Mouse (Mus musculus): ENCODE data around the gene Rp9. TPM values are rescaled to one million over a fixed set of nuclear protein-coding genes. Genes with fewer than 3 reads are reported as not detected.

Rp9 gene
- polyA plus RNA-seq, 1 experiment from 2014 or later: 30.3 TPM

DNA sequence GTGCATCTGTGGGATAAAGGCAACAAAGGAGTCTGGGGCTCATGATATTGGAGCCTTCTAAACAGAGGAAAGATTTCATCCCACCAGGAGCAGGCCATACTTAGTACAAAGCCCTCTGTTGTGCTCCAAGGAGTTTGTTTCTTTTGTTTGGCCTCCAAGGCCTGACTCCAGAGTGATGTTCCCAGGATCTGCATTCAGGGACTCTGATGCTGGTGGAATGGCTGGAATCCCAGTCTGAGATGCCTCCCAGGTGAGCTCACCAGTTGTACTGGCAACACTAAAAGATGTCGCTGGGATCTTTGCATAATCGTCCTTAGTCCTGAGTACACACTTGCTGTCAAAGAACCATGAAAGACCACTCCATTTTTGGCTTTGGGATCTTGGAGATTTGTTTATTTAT, 35.4 kb downstream of the Rp9 start:
- Histone ChIP-seq H3K4me3 (replicated peaks) (no peak overlapping the region), H3K4me1 (replicated peaks) (peaks cover 14% of the 10 kb centered on the region), H3K9me3 (replicated peaks) (no peaks in the 10 kb centered on the region), H3K4me2 (no peak overlapping the region), H3K27ac (replicated peaks) (no peak overlapping the region), H3K36me3 (replicated peaks) (no peaks in the 10 kb centered on the region), H3K9ac (no peak overlapping the region), H3K27me3 (no peaks in the 10 kb centered on the region)
- 59% methylated on average over 2 of the region's 2 CpGs for WGBS (ENCODE audit: insufficient replicate concordance)
- ATAC-seq (ENCODE audit: insufficient read depth): no peak

DNA sequence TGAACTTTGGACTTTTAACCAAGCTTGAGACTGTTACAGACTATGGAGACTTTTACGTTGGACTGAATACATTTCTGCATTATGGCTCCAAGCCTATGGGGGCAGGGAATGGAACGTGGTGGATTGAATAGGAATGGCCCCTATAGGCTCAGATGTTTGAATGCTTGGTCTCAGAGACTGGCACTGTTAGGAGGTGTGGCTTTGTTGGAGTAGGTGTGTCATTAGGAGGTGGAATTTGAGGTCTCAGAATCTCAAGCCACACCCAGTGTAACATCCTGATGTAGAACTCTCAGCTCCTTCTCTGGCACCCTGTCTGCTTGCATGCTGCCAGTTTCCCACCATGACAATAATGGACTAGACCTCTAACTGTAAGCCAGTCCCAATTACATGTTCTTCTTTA, 36.3 kb downstream of the Rp9 start:
- no peak overlapping the region for H3K4me3 ChIP-seq (replicated peaks)
- peaks cover 23% of the 10 kb centered on the region for H3K4me1 ChIP-seq (replicated peaks)
- H3K9me3 ChIP-seq (replicated peaks): no peaks in the 10 kb centered on the region
- H3K4me2 ChIP-seq: no peak overlapping the region
- WGBS (ENCODE audit: insufficient replicate concordance): 60% methylated on average over 2 of the region's 2 CpGs
- no peak overlapping the region for H3K9ac ChIP-seq
- no peak overlapping the region for H3K27ac ChIP-seq (replicated peaks)
- ATAC-seq (ENCODE audit: insufficient read depth): no peak
- H3K27me3 ChIP-seq: no peaks in the 10 kb centered on the region
- no peaks in the 10 kb centered on the region for H3K36me3 ChIP-seq (replicated peaks)

DNA sequence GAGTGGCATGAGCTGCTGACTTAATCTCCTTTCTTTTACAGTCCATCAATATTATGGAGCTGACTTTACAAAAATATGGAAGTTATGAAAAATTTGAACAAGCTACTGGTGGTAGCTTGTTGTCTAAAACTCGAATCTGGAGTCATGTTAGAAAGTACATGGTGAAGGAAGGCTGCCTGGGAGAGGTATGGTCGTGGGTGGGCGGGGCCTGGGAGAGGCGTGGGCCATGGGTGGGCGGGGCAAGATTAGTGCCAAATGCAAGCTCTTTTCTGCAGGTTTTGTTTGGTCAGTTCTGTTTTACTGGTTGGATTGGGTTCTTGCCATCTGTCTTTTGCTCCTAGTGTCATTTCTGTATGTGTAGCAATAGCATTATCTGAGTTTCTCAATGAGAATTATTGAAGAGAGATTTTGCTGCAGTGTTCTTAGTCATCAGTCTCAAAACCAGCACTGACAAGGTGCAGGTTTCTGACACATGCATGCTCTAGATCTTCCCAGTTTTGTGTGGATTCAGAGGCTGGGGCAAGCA, 39.2 kb downstream of the Rp9 start:
- Histone ChIP-seq H3K36me3 (replicated peaks) (no peaks in the 10 kb centered on the region), H3K4me3 (replicated peaks) (no peak overlapping the region), H3K27ac (replicated peaks) (no peak overlapping the region), H3K9ac (no peak overlapping the region), H3K4me1 (replicated peaks) (peaks cover 24% of the 10 kb centered on the region), H3K9me3 (replicated peaks) (no peaks in the 10 kb centered on the region), H3K27me3 (no peaks in the 10 kb centered on the region), H3K4me2 (peak overlapping the region; percentile 36)
- no peak for ATAC-seq (ENCODE audit: insufficient read depth)
- 13% methylated on average over 5 of the region's 5 CpGs for WGBS (ENCODE audit: insufficient replicate concordance)

DNA sequence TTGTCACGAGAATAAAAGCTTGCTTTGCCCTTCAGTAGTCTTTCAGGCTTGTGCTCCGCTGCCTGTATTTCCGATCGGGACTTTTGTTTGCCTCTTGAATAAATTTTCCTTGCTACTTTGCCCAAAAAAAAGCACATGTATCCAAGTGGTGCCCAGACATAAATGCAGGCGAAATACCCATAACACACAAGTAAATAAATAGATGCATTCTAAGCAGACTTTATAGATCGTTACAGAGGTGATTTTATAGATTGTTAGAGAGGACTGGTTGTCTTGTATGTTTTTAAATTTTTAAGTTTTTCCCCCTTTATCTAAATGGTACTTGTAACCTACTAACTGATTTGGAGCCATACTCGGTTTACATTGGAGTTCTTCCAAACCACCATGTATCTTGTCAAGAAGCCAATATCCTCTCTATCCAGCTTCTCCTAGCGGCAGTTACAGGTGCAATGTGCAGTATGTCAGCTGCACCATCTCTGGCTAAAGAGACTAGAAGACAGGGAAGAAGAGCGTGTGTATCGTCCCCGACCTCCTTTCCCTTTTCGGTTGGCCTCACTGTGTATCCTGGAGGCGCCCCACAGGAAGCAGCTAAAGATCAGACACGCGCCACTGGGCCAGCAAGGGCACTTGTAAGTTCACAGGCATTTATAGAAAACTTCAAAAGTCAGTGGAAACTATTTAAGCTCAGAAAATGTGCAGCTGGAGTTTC, 39.9 kb downstream of the Rp9 start:
- H3K4me1 ChIP-seq (replicated peaks): peaks cover 27% of the 10 kb centered on the region
- no peak for ATAC-seq (ENCODE audit: insufficient read depth)
- H3K9ac ChIP-seq: no peak overlapping the region
- no peaks in the 10 kb centered on the region for H3K36me3 ChIP-seq (replicated peaks)
- H3K27me3 ChIP-seq: no peaks in the 10 kb centered on the region
- H3K4me3 ChIP-seq (replicated peaks): no peak overlapping the region
- WGBS (ENCODE audit: insufficient replicate concordance): 40% methylated on average over 15 of the region's 15 CpGs
- no peaks in the 10 kb centered on the region for H3K9me3 ChIP-seq (replicated peaks)
- peak overlapping the region; percentile 36 for H3K4me2 ChIP-seq
- H3K27ac ChIP-seq (replicated peaks): no peak overlapping the region

DNA sequence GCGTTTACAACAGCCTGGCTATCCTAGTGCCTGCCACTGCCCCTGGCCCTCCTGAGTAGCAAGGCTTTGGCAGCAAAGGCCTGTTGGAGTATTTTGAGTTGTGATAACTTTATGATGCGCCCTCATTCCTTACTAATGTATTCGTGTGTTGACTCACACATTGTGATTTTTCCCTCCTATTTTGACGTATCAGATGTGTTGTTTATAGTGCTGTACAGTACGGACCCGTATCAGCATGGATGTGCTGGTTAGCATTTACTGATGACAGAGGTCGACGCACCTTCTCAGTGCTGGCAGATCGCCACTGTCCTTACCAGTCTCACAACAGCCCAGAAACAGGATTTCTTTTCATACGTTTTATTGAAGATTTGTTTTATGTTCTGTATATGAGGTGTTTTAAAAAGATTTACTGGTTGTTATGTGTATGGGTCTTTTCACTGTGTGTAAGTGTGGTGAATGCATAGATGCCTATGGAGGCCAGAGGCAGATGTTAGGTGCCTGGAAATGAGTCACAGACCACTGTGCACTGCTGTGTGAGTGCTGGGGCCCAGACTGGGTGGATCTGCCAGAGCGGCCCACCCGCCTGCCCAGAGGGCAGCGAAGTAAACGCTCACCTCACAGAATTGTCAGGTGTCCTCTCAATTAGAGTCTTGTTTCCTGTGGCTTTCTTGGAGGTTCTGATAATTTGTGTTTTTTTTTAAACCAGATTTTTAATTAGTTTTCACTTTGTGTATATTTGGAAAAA, 40.7 kb downstream of the Rp9 start:
- Histone ChIP-seq H3K27me3 (no peaks in the 10 kb centered on the region), H3K9ac (no peak overlapping the region), H3K27ac (replicated peaks) (no peak overlapping the region), H3K4me3 (replicated peaks) (no peak overlapping the region), H3K4me1 (replicated peaks) (peaks cover 32% of the 10 kb centered on the region), H3K36me3 (replicated peaks) (no peaks in the 10 kb centered on the region), H3K9me3 (replicated peaks) (no peaks in the 10 kb centered on the region), H3K4me2 (no peak overlapping the region)
- ATAC-seq (ENCODE audit: insufficient read depth): no peak
- 67% methylated on average over 14 of the region's 14 CpGs for WGBS (ENCODE audit: insufficient replicate concordance)

DNA sequence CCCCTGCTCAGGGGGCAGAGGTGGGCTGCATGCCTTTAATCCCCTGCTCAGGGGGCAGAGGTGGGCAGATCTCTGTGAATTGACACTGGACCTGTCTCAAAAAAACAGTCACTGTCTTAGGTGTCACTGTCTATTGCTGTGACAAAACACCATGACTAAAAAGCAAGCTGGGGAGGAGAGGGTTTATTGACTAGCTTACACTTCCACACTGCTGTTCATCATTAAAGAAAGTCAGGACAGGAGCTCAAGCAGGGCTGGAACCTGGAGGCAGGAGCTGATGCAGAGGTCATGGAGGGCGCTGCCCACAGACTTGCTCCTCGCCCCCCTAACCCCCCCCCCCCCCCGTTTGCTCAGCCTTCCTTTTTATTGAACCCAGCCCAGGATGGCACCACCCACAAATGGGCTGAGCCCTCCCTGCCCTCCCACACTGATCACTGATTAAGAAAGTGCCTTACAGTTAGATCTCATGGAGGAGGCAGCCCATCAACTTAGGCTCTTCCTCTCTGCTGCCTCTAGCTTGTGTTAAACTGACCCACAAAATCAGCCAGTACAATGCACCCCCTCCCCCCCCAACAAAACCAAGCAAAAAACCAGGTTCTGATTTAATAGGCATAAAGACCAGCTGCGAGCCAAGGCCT, 41.4 kb downstream of the Rp9 start:
- H3K9ac ChIP-seq: no peak overlapping the region
- peaks cover 32% of the 10 kb centered on the region for H3K4me1 ChIP-seq (replicated peaks)
- 28% methylated on average over 2 of the region's 4 CpGs for WGBS (ENCODE audit: insufficient replicate concordance)
- no peaks in the 10 kb centered on the region for H3K27me3 ChIP-seq
- H3K4me2 ChIP-seq: no peak overlapping the region; the same call in 1 of the 2 replicates
- H3K9me3 ChIP-seq (replicated peaks): no peaks in the 10 kb centered on the region
- ATAC-seq (ENCODE audit: insufficient read depth): 0 out of 2 replicates have a peak, but pooled peaks have one; percentile 37
- H3K4me3 ChIP-seq (replicated peaks): no peak overlapping the region
- no peaks in the 10 kb centered on the region for H3K36me3 ChIP-seq (replicated peaks)
- H3K27ac ChIP-seq (replicated peaks): no peak overlapping the region

DNA sequence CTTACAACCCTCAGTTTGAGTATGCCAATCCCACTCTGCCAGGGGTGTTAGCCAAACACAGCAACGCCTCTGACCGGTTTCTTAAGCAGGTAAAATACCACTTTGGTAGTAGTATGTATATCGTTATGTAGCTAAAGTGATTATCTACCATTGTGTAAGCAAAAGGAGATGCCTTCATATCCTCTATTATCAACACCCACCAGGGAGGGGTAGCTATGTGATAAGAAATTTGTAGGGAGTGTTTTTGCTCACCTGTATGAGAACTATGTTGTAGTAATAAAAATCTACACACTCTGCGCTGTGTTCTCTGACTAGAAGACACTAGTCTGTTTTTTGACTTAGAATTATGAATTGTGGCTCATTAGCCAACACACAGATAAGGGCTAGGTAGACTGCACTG, 44.8 kb downstream of the Rp9 start:
- 74% methylated on average over 4 of the region's 4 CpGs for WGBS (ENCODE audit: insufficient replicate concordance)
- H3K27ac ChIP-seq (replicated peaks): no peak overlapping the region
- no peak overlapping the region for H3K4me2 ChIP-seq
- ATAC-seq (ENCODE audit: insufficient read depth): no peak
- peaks cover 29% of the 10 kb centered on the region for H3K4me1 ChIP-seq (replicated peaks)
- H3K27me3 ChIP-seq: no peaks in the 10 kb centered on the region
- no peak overlapping the region for H3K4me3 ChIP-seq (replicated peaks)
- no peaks in the 10 kb centered on the region for H3K36me3 ChIP-seq (replicated peaks)
- H3K9ac ChIP-seq: no peak overlapping the region
- H3K9me3 ChIP-seq (replicated peaks): no peaks in the 10 kb centered on the region

DNA sequence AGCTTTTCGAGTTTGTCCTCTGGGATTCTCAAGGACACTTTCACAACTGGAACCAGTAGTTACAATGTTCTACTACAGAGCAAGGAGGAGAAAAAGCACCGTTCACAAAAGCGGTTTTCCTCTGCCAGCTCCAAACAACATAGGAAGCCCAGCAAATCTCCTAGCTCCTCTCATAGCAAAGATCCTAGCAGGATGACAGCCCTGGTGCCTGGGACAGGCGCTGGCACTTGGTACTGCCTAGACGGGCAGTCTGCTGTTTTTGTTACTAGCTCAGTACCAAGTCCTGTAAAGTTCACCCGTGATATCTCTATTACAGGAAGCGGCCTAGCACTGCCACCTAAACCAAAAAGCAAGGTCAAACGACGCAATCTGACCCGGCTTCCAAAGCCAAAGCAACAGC, 45.3 kb downstream of the Rp9 start:
- WGBS (ENCODE audit: insufficient replicate concordance): 55% methylated on average over 10 of the region's 10 CpGs
- no peak for ATAC-seq (ENCODE audit: insufficient read depth)
- Histone ChIP-seq H3K27ac (replicated peaks) (no peak overlapping the region), H3K27me3 (no peaks in the 10 kb centered on the region), H3K4me2 (no peak overlapping the region), H3K36me3 (replicated peaks) (no peaks in the 10 kb centered on the region), H3K4me1 (replicated peaks) (peaks cover 27% of the 10 kb centered on the region), H3K9ac (no peak overlapping the region), H3K4me3 (replicated peaks) (no peak overlapping the region), H3K9me3 (replicated peaks) (no peaks in the 10 kb centered on the region)

DNA sequence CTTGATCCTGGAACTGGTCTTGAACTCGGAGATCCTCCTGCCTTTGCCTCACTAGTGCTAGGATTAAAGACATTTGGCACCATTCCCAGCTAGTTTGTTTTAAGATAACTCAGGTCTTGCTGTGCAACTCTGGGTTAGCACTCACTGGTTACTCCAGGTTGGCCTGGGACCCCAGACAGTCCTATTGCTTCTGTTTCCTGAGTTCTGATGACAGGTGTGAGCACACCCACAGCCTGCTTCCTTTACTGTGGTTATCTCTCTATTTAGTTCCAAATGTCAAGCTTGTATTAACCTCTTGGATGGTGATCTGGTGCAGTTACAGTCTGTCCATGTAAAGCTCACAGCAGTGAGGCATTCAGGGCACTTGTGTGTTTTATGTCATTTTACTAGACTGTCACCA, 46.0 kb downstream of the Rp9 start:
- no peaks in the 10 kb centered on the region for H3K27me3 ChIP-seq
- WGBS (ENCODE audit: insufficient replicate concordance): 39% methylated on average over 1 of the region's 1 CpGs
- H3K9me3 ChIP-seq (replicated peaks): no peaks in the 10 kb centered on the region
- H3K4me2 ChIP-seq: no peak overlapping the region
- peaks cover 21% of the 10 kb centered on the region for H3K4me1 ChIP-seq (replicated peaks)
- H3K27ac ChIP-seq (replicated peaks): no peak overlapping the region
- H3K36me3 ChIP-seq (replicated peaks): no peaks in the 10 kb centered on the region
- H3K4me3 ChIP-seq (replicated peaks): no peak overlapping the region
- ATAC-seq (ENCODE audit: insufficient read depth): no peak
- no peak overlapping the region for H3K9ac ChIP-seq

DNA sequence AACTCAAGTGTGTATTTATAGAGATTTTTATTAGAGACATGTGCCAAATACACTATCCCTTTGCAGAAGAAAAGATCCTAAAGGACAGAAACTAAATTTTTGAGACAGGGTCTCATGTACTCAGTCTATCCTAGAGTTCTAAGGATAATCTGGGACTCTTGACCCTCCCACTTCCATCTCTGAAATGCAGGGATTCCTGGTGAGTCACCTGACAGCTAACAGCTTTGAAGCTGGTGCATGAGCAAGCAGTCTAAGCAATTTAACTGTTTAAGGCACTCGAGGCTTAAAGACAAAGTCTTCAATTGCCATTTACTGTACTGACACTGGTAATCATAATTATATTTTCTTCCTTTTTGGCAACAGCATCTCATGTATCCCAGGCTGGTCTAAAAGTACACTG, 47.0 kb downstream of the Rp9 start:
- no peaks in the 10 kb centered on the region for H3K9me3 ChIP-seq (replicated peaks)

DNA sequence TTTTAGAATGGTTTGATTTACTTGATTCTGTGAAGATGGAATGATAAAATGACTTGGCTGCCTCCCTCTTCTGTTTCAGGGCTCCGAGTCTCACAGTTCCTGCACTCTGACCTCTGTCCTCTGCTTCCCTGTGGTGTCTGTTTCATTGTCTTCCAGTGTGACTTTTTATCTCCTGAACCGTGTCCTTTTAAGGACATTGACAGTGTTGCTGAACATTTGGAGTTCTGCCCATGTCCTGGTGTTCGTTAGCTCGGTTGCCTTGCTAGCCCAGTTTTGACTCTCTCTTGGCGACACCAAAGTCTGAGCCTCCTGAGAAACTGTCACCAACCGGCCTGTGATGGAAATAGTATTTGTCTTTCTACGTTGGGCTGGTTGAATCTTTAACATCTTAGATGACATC, 49.1 kb downstream of the Rp9 start:
- Histone ChIP-seq H3K4me2 (no peak overlapping the region), H3K27me3 (no peaks in the 10 kb centered on the region), H3K36me3 (replicated peaks) (no peaks in the 10 kb centered on the region), H3K4me3 (replicated peaks) (no peak overlapping the region), H3K27ac (replicated peaks) (no peak overlapping the region), H3K9ac (no peak overlapping the region), H3K4me1 (replicated peaks) (peaks cover 21% of the 10 kb centered on the region; the same call in 1 of the 2 replicates), H3K9me3 (replicated peaks) (no peaks in the 10 kb centered on the region)
- 60% methylated on average over 7 of the region's 7 CpGs for WGBS (ENCODE audit: insufficient replicate concordance)
- no peak for ATAC-seq (ENCODE audit: insufficient read depth)

More for the DNA sequence above, 47.0 kb downstream of the Rp9 start:
- WGBS (ENCODE audit: insufficient replicate concordance): 56% methylated on average over 1 of the region's 1 CpGs
- Histone ChIP-seq H3K27me3 (no peaks in the 10 kb centered on the region), H3K36me3 (replicated peaks) (no peaks in the 10 kb centered on the region), H3K27ac (replicated peaks) (no peak overlapping the region), H3K4me2 (no peak overlapping the region), H3K9ac (no peak overlapping the region), H3K4me1 (replicated peaks) (peaks cover 21% of the 10 kb centered on the region; the same call in 1 of the 2 replicates), H3K4me3 (replicated peaks) (no peak overlapping the region)
- ATAC-seq (ENCODE audit: insufficient read depth): no peak
